Mouse (Mus musculus) CH12.LX (cell line): ENCODE results near the gene Aasdhppt.

Source experiments
- CTCF ChIP-seq, 2 experiments: IDR thresholded peaks in 1 of 2; conservative IDR thresholded peaks in 1 of 2; 2 replicates each; pipeline ENCODE4 v1.5.1; 2011 to 2012; ENCODE audit warnings: low read depth in 2 of 2, low read length in 2 of 2, improper control_type of control experiment in 1 of 2, inconsistent platforms in 1 of 2, mild to moderate bottlenecking in 1 of 2, moderate library complexity in 1 of 2
- MAZ ChIP-seq: IDR thresholded peaks from 2 replicates; pipeline ENCODE4 v1.6.1; 2012; ENCODE audit warnings: low read depth, mild to moderate bottlenecking, inconsistent platforms, low read length, improper control_type of control experiment, moderate library complexity
- ZC3H11A ChIP-seq: IDR thresholded peaks from 2 replicates; pipeline ENCODE4 v1.6.1; 2012; ENCODE audit warnings: low read depth, mild to moderate bottlenecking, inconsistent platforms, low read length, improper control_type of control experiment

DNA sequence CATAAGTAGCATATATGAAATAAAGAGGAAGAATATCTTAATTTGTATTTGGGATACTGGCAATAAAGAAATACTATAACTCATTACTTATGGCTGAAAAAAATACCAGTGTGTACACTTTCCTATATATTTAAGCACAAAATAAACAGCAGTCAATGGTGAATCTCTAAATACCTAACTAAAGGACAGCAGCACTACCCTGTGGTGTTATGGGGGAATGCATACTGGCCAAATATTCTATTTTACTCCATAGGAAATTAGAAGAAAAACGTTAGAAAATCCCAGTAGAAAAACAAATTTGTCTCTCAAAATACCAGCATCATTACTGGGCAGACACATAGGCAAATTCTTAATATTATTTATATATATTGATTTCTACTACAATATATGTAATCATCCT lies 4.4 kb downstream of the Aasdhppt start:
- TF ChIP-seq CTCF (conservative IDR thresholded peaks at IDR 0.05 in 1 of 2, IDR thresholded peaks at IDR 0.05 in 1 of 2; ENCODE audit: low read depth in 2 of 2, low read length in 2 of 2) = peak in 1 of 2 experiments; percentile 34; a peak in 2 of 4 replicates
- no peak for TF ChIP-seq ZC3H11A
- TF ChIP-seq MAZ = no peak
